Mouse (Mus musculus) MEL (cell line): ENCODE measurements around the gene Bfar. TPM values are rescaled to one million over a fixed set of nuclear protein-coding genes. Genes with fewer than 3 reads are reported as not detected.
A peak's percentile ranks its signal among the peaks of the same experiment; 100 is the strongest.

Experiments
- DNase-seq: peaks from one replicate; pipeline ENCODE4 v3.0.0; 2011; ENCODE audit warnings: low read depth, low spot score
- H3K27ac ChIP-seq: 2 replicates; pipeline ENCODE4 v1.5.1; 2012; ENCODE audit warnings: low read depth, mild to moderate bottlenecking, control low read depth, low read length, moderate library complexity; ENCODE audit not compliant: control insufficient read depth
- H3K27me3 ChIP-seq, 2 experiments: fragments of 150-350 bp in 1 of 2; sonication (generic) in 1 of 2; 2 replicates each; pipeline ENCODE4 v1.6.1; 2012; ENCODE audit warnings: low read length in 2 of 2, mild to moderate bottlenecking in 2 of 2, improper control_type of control experiment in 1 of 2, moderate library complexity in 1 of 2; ENCODE audit not compliant: insufficient read depth in 2 of 2, control insufficient read depth in 1 of 2
- H3K36me3 ChIP-seq, 2 experiments: 2 replicates each; pipeline ENCODE4 v1.6.1; 2012 to 2014; ENCODE audit warnings: low read length in 2 of 2, improper control_type of control experiment in 1 of 2, inconsistent platforms in 1 of 2, mild to moderate bottlenecking in 1 of 2; ENCODE audit not compliant: insufficient read depth in 2 of 2, control insufficient read depth in 1 of 2
- H3K4me1 ChIP-seq, 2 experiments: fragments of 150-350 bp in 1 of 2; sonication (generic) in 1 of 2; 2 replicates each; pipeline ENCODE4 v1.6.1; 2012; ENCODE audit warnings: low read length in 2 of 2, improper control_type of control experiment in 1 of 2, mild to moderate bottlenecking in 1 of 2; ENCODE audit not compliant: insufficient read depth in 2 of 2, control insufficient read depth in 1 of 2
- H3K4me3 ChIP-seq, 2 experiments: fragments of 150-350 bp in 1 of 2; sonication (generic) in 1 of 2; 2 replicates each; pipeline ENCODE4 v1.5.1; 2012; ENCODE audit warnings: low read depth in 2 of 2, low read length in 2 of 2, mild to moderate bottlenecking in 2 of 2, moderate library complexity in 2 of 2, control low read depth in 1 of 2, improper control_type of control experiment in 1 of 2; ENCODE audit not compliant: control insufficient read depth in 1 of 2, insufficient read depth in 1 of 2
- H3K79me2 ChIP-seq: 2 replicates; pipeline ENCODE4 v1.6.1; 2012; ENCODE audit warnings: mild to moderate bottlenecking, low read length, moderate library complexity; ENCODE audit not compliant: control insufficient read depth, poor library complexity, insufficient read depth
- H3K9ac ChIP-seq: 2 replicates; pipeline ENCODE4 v1.6.1; 2012; ENCODE audit warnings: low read depth, mild to moderate bottlenecking, control low read depth, low read length, moderate library complexity; ENCODE audit not compliant: control insufficient read depth, poor library complexity, severe bottlenecking
- H3K9me3 ChIP-seq: fragments of 150-350 bp; sonication (generic); replicated peaks from 2 replicates; pipeline ENCODE4 v1.6.1; 2012; ENCODE audit warnings: mild to moderate bottlenecking, low read length, improper control_type of control experiment, moderate library complexity; ENCODE audit not compliant: insufficient read depth
- BHLHE40 ChIP-seq: IDR thresholded peaks from 2 replicates; pipeline ENCODE4 v1.6.1; 2012; ENCODE audit warnings: low read depth, mild to moderate bottlenecking, inconsistent platforms, low read length, improper control_type of control experiment, borderline replicate concordance
- CHD1 ChIP-seq: IDR thresholded peaks from 2 replicates; pipeline ENCODE4 v1.6.1; 2012; ENCODE audit warnings: low read depth, mild to moderate bottlenecking, inconsistent platforms, low read length, improper control_type of control experiment
- CTCF ChIP-seq, 3 experiments: IDR thresholded peaks in 2 of 3; conservative IDR thresholded peaks in 1 of 3; 2 replicates each; pipeline ENCODE4 v1.5.1; 2011 to 2012; ENCODE audit warnings: low read length in 3 of 3, low read depth in 2 of 3, mild to moderate bottlenecking in 2 of 3, improper control_type of control experiment in 1 of 3, inconsistent platforms in 1 of 3, mixed read lengths in 1 of 3, moderate library complexity in 1 of 3; ENCODE audit not compliant: control insufficient read depth in 1 of 3, insufficient read depth in 1 of 3, poor library complexity in 1 of 3, severe bottlenecking in 1 of 3
- ELF1 ChIP-seq: IDR thresholded peaks from 2 replicates; pipeline ENCODE4 v1.6.1; 2014; ENCODE audit warnings: low read depth, mild to moderate bottlenecking, inconsistent platforms, low read length, improper control_type of control experiment, moderate library complexity
- EP300 ChIP-seq, 2 experiments: IDR thresholded peaks; 2 replicates each; pipeline ENCODE4 v1.6.1; 2011; ENCODE audit warnings: improper control_type of control experiment in 2 of 2, low read length in 2 of 2, low read depth in 1 of 2, mild to moderate bottlenecking in 1 of 2
- ETS1 ChIP-seq: IDR thresholded peaks from 2 replicates; pipeline ENCODE4 v1.6.1; 2012; ENCODE audit warnings: low read depth, mild to moderate bottlenecking, inconsistent platforms, low read length, improper control_type of control experiment, moderate library complexity
- GATA1 ChIP-seq: IDR thresholded peaks from 2 replicates; pipeline ENCODE4 v1.6.1; 2011; ENCODE audit warnings: low read depth, low read length, improper control_type of control experiment
- HCFC1 ChIP-seq: IDR thresholded peaks from 2 replicates; pipeline ENCODE4 v1.6.1; 2012; ENCODE audit warnings: low read depth, mild to moderate bottlenecking, inconsistent platforms, low read length, improper control_type of control experiment, moderate library complexity
- KAT2A ChIP-seq: conservative IDR thresholded peaks from 2 replicates; pipeline ENCODE4 v1.6.1; 2012; ENCODE audit warnings: low read depth, low read length, improper control_type of control experiment, inconsistent platforms
- MAFK ChIP-seq: IDR thresholded peaks from 2 replicates; pipeline ENCODE4 v1.6.1; 2011; ENCODE audit warnings: low read depth, mild to moderate bottlenecking, low read length, improper control_type of control experiment, borderline replicate concordance
- MAX ChIP-seq: IDR thresholded peaks from 2 replicates; pipeline ENCODE4 v1.6.1; 2011; ENCODE audit warnings: low read length, improper control_type of control experiment
- MXI1 ChIP-seq: IDR thresholded peaks from 2 replicates; pipeline ENCODE4 v1.6.1; 2011; ENCODE audit warnings: mild to moderate bottlenecking, low read depth, low read length, improper control_type of control experiment
- MYC ChIP-seq: IDR thresholded peaks from 2 replicates; pipeline ENCODE4 v1.6.1; 2011; ENCODE audit warnings: low read depth, mild to moderate bottlenecking, low read length, improper control_type of control experiment, moderate library complexity
- NELFE ChIP-seq: IDR thresholded peaks from 2 replicates; pipeline ENCODE4 v1.6.1; 2011; ENCODE audit warnings: low read depth, low read length, improper control_type of control experiment
- NRF1 ChIP-seq: IDR thresholded peaks from 2 replicates; pipeline ENCODE4 v1.6.1; 2014; ENCODE audit warnings: low read depth, mild to moderate bottlenecking, inconsistent platforms, low read length, improper control_type of control experiment, moderate library complexity; ENCODE audit not compliant: poor library complexity, insufficient read depth, severe bottlenecking
- POLR2A ChIP-seq, 2 experiments: IDR thresholded peaks; 2 replicates each; pipeline ENCODE4 v1.6.1; 2011 to 2012; ENCODE audit warnings: low read length in 2 of 2, mild to moderate bottlenecking in 2 of 2, control low read depth in 1 of 2, improper control_type of control experiment in 1 of 2, low read depth in 1 of 2, moderate library complexity in 1 of 2; ENCODE audit not compliant: control insufficient read depth in 1 of 2, insufficient read depth in 1 of 2, poor library complexity in 1 of 2
- POLR2AphosphoS2 ChIP-seq: IDR thresholded peaks from 2 replicates; pipeline ENCODE4 v1.6.1; 2011; ENCODE audit warnings: low read length, improper control_type of control experiment
- SIN3A ChIP-seq: IDR thresholded peaks from 2 replicates; pipeline ENCODE4 v1.6.1; 2012; ENCODE audit warnings: low read length, improper control_type of control experiment, inconsistent platforms
- TBP ChIP-seq: IDR thresholded peaks from 2 replicates; pipeline ENCODE4 v1.8.0; 2011; ENCODE audit warnings: low read depth, low read length, improper control_type of control experiment
- TCF12 ChIP-seq: IDR thresholded peaks from 2 replicates; pipeline ENCODE4 v1.6.1; 2014; ENCODE audit warnings: low read depth, mild to moderate bottlenecking, inconsistent platforms, low read length, improper control_type of control experiment, moderate library complexity
- USF1 ChIP-seq: IDR thresholded peaks from 2 replicates; pipeline ENCODE4 v1.6.1; 2014; ENCODE audit warnings: low read depth, mild to moderate bottlenecking, inconsistent platforms, low read length, improper control_type of control experiment, moderate library complexity
- ZMIZ1 ChIP-seq: IDR thresholded peaks from 2 replicates; pipeline ENCODE4 v1.6.1; 2012; ENCODE audit warnings: low read depth, mild to moderate bottlenecking, inconsistent platforms, low read length, improper control_type of control experiment, moderate library complexity
- ZNF384 ChIP-seq: IDR thresholded peaks from 2 replicates; pipeline ENCODE4 v1.6.1; 2012; ENCODE audit warnings: low read depth, mild to moderate bottlenecking, inconsistent platforms, low read length, improper control_type of control experiment
- polyA plus RNA-seq, 2 experiments: library from polyadenylated mRNA; stranded (reverse) in 1 of 2; unstranded in 1 of 2; fragments of >175 nt in 1 of 2; fragments of >200 nt in 1 of 2; gene quantifications; 2 replicates each; pipeline versions ENCODE4 v1.2.1 to v1.2.4; 2012; ENCODE audit warnings: low replicate concordance in 2 of 2, low read depth in 1 of 2; ENCODE audit not compliant: insufficient read length in 2 of 2, insufficient read depth in 1 of 2, missing spikeins in 1 of 2
- total RNA-seq: library from RNA; depleted of rRNA; stranded (reverse); fragments of 300-350 nt; gene quantifications from 2 replicates; pipeline ENCODE4 v1.2.3, GENCODE M21; 2012

Gene Bfar
- total and polyA plus RNA-seq, 3 experiments: 20.6 to 21.8 TPM; not detected in 1

GRCm38 (mm10) chr16:13667878-13668343 lies 3.7 kb upstream of the Bfar start, which contains the start of gene Parn:
Gene Parn (minus strand): TSS chr16:13668170.
- Histone ChIP-seq H3K27me3 (no peaks in the 10 kb centered on the region), H3K27ac (peak within 1 kb of the TSS; percentile 88), H3K36me3 (peaks cover 2 to 16% of the 10 kb centered on the region in 2 experiments; a peak in 3 of 4 replicates), H3K79me2 (peaks cover 17% of the 10 kb centered on the region), H3K4me1 (peaks cover 3 to 16% of the 10 kb centered on the region in 2 experiments; a peak in 3 of 4 replicates), H3K4me3 (peak within 1 kb of the TSS; percentile 81 to 94), H3K9me3 (no peaks in the 10 kb centered on the region), H3K9ac (peak within 1 kb of the TSS; percentile 93)
- peak; percentile 96 for DNase-seq
- TF ChIP-seq HCFC1 (peak; percentile 84), ELF1 (peak; percentile 99), TCF12 (peak; percentile 65), CTCF (IDR thresholded peaks at IDR 0.05 in 2 of 3, conservative IDR thresholded peaks at IDR 0.05 in 1 of 3; ENCODE audit: control insufficient read depth in 1 of 3, insufficient read depth in 1 of 3, low read depth in 2 of 3, low read length in 3 of 3, poor library complexity in 1 of 3, severe bottlenecking in 1 of 3) (no peak), POLR2A (IDR thresholded peaks at IDR 0.05; ENCODE audit: control insufficient read depth in 1 of 2, insufficient read depth in 1 of 2, low read depth in 1 of 2, low read length in 2 of 2, poor library complexity in 1 of 2) (peak; percentile 89 to 91), MXI1 (peak; percentile 97), BHLHE40 (peak; percentile 66; the same call in 1 of the 2 replicates), SIN3A (peak; percentile 97), ZNF384 (0 out of 2 replicates have a peak, but pooled peaks have one; percentile 16), MAX (peak; percentile 83), ZMIZ1 (peak; percentile 79), NRF1 (peak; percentile 95), GATA1 (peak; percentile 44; the same call in 1 of the 2 replicates), CHD1 (no peak; the same call in 1 of the 2 replicates), EP300 (IDR thresholded peaks at IDR 0.05; ENCODE audit: low read depth in 1 of 2, low read length in 2 of 2) (no peak; a peak in 1 of 4 replicates), USF1 (peak; percentile 55; the same call in 1 of the 2 replicates), NELFE (peak; percentile 81), MAFK (no peak), TBP (peak; percentile 90), MYC (peak; percentile 75), POLR2AphosphoS2 (peak; percentile 69), KAT2A (no peak), ETS1 (peak; percentile 48; the same call in 1 of the 2 replicates)
